Mouse (Mus musculus) heart, embryonic 15.5 days (tissue): ENCODE measurements around the gene Stpg3. TPM values are rescaled to one million over a fixed set of nuclear protein-coding genes. Genes with fewer than 3 reads are reported as not detected.

ENCODE experiments used
- ATAC-seq: fragments of 200-750 bp; cut with Nextera tagmentation; replicated peaks from 2 replicates; pipeline ENCODE4 v1.8.0; 2017; ENCODE audit warnings: low read depth, moderate TSS enrichment; ENCODE audit not compliant: insufficient number of reproducible peaks, insufficient read depth, low FRiP score
- H3K27ac ChIP-seq: fragments of 300-500 bp; sonication (generic); 2 replicates; pipeline ENCODE4 v1.5.1; 2015; ENCODE audit warnings: mild to moderate bottlenecking, inconsistent platforms
- H3K27me3 ChIP-seq: fragments of 300-500 bp; sonication (generic); 2 replicates; pipeline ENCODE4 v1.6.1; 2015; ENCODE audit warnings: inconsistent platforms
- H3K36me3 ChIP-seq: fragments of 300-500 bp; sonication (generic); 2 replicates; pipeline ENCODE4 v1.6.1; 2015; ENCODE audit warnings: mild to moderate bottlenecking, inconsistent platforms
- H3K4me1 ChIP-seq: fragments of 300-500 bp; sonication (generic); replicated peaks from 2 replicates; pipeline ENCODE4 v1.6.1; 2015; ENCODE audit warnings: inconsistent platforms
- H3K4me2 ChIP-seq: fragments of 300-500 bp; sonication (generic); 2 replicates; pipeline ENCODE4 v1.6.1; 2015; ENCODE audit warnings: inconsistent platforms, mild to moderate bottlenecking, moderate library complexity
- H3K4me3 ChIP-seq: fragments of 300-500 bp; sonication (generic); 2 replicates; pipeline ENCODE4 v1.5.1; 2015; ENCODE audit warnings: mild to moderate bottlenecking, inconsistent platforms
- H3K9ac ChIP-seq: fragments of 300-500 bp; sonication (generic); 2 replicates; pipeline ENCODE4 v1.6.1; 2015; ENCODE audit warnings: mild to moderate bottlenecking, inconsistent platforms
- H3K9me3 ChIP-seq: fragments of 300-500 bp; sonication (generic); replicated peaks from 2 replicates; pipeline ENCODE4 v1.6.1; 2016; ENCODE audit warnings: inconsistent platforms
- WGBS: fragments of 180-500 bp; shearing (Covaris S2); methylation state at CpG from one replicate; pipeline ENCODE4 v1.1.7; 2015; ENCODE audit warnings: mixed read lengths; 5-methylcytosine and 5-hydroxymethylcytosine counted together
- polyA plus RNA-seq: library from polyadenylated mRNA; unstranded; fragments of >200 nt; fragmentation: Nextera tagmentation; extraction: Ambion mirVana; gene quantifications from 2 replicates; pipeline ENCODE4 v1.2.1, GENCODE M21; 2015

Stpg3 gene
- polyA plus RNA-seq, 1 experiment from 2014 or later = not detected

- Histone ChIP-seq H3K9ac (peak overlapping the region; percentile 61), H3K27me3 (peaks cover 8% of the 10 kb centered on the region; the same call in 1 of the 2 replicates), H3K9me3 (no peaks in the 10 kb centered on the region), H3K36me3 (peaks cover 11% of the 10 kb centered on the region; the same call in 1 of the 2 replicates), H3K4me2 (peak overlapping the region; percentile 61), H3K27ac (peak overlapping the region; percentile 98), H3K4me3 (peak overlapping the region; percentile 55), H3K4me1 (peaks cover 25% of the 10 kb centered on the region)
- 2% methylated on average over 41 of the region's 41 CpGs for WGBS
- ATAC-seq = peak; percentile 94
These were observed 10.6 kb upstream of the Stpg3 start for GRCm38 (mm10) chr2:25224766-25225752.

GRCm38 (mm10) chr2:25224492-25224765 is 10.0 kb upstream of the Stpg3 start, which contains the start of gene Tubb4b:
Gene Tubb4b (minus strand): TSS chr2:25224702.
- H3K9me3 ChIP-seq = no peaks in the 10 kb centered on the region
- H3K9ac ChIP-seq = peak within 1 kb of the TSS; percentile 76
- H3K4me1 ChIP-seq = peaks cover 25% of the 10 kb centered on the region
- WGBS = 0% methylated on average over 17 of the region's 17 CpGs
- H3K4me3 ChIP-seq = peak within 1 kb of the TSS; percentile 73
- ATAC-seq = no peak
- peak within 1 kb of the TSS; percentile 85 for H3K4me2 ChIP-seq
- 0 out of 2 replicates have a peak, but pooled peaks cover 2% of the 10 kb centered on the region for H3K27me3 ChIP-seq
- peaks cover 11% of the 10 kb centered on the region; the same call in 1 of the 2 replicates for H3K36me3 ChIP-seq
- H3K27ac ChIP-seq = peak within 1 kb of the TSS; percentile 98

- 2% methylated on average over 44 of the region's 53 CpGs for WGBS
- H3K9ac ChIP-seq = peak overlapping the region; percentile 76
- H3K36me3 ChIP-seq = peaks cover 11% of the 10 kb centered on the region; the same call in 1 of the 2 replicates
- ATAC-seq = peak; percentile 36
- H3K4me2 ChIP-seq = peak overlapping the region; percentile 85
- no peaks in the 10 kb centered on the region for H3K9me3 ChIP-seq
- peaks cover 23% of the 10 kb centered on the region for H3K4me1 ChIP-seq
- H3K27me3 ChIP-seq = no peaks in the 10 kb centered on the region
- peak overlapping the region; percentile 92 for H3K27ac ChIP-seq
- peak overlapping the region; percentile 73 for H3K4me3 ChIP-seq
These were observed 9.4 kb upstream of the Stpg3 start for GRCm38 (mm10) chr2:25223681-25224491.

GRCm38 (mm10) chr2:25221331-25221772 is 6.9 kb upstream of the Stpg3 start:
- Histone ChIP-seq H3K9ac (no peak overlapping the region), H3K27me3 (no peaks in the 10 kb centered on the region), H3K27ac (no peak overlapping the region), H3K4me2 (no peak overlapping the region), H3K36me3 (peaks cover 11% of the 10 kb centered on the region; the same call in 1 of the 2 replicates), H3K4me1 (peaks cover 15% of the 10 kb centered on the region), H3K4me3 (no peak overlapping the region), H3K9me3 (no peaks in the 10 kb centered on the region)
- 70% methylated on average over 5 of the region's 5 CpGs for WGBS
- ATAC-seq = no peak

GRCm38 (mm10) chr2:25218445-25218844 is 4.0 kb upstream of the Stpg3 start, which contains the start of gene Fam166a:
Gene Fam166a (plus strand): TSS chr2:25218745.
- H3K9ac ChIP-seq = no peak within 1 kb of the TSS
- ATAC-seq = no peak
- H3K36me3 ChIP-seq = peaks cover 11% of the 10 kb centered on the region; the same call in 1 of the 2 replicates
- H3K4me2 ChIP-seq = no peak within 1 kb of the TSS
- H3K27me3 ChIP-seq = 0 out of 2 replicates have a peak, but pooled peaks cover 4% of the 10 kb centered on the region
- H3K9me3 ChIP-seq = no peaks in the 10 kb centered on the region
- peaks cover 3% of the 10 kb centered on the region for H3K4me1 ChIP-seq
- no peak within 1 kb of the TSS for H3K27ac ChIP-seq
- no peak within 1 kb of the TSS for H3K4me3 ChIP-seq

- H3K36me3 ChIP-seq = peaks cover 11% of the 10 kb centered on the region; the same call in 1 of the 2 replicates
These were observed 3.2 kb upstream of the Stpg3 start for GRCm38 (mm10) chr2:25217666-25218065.

GRCm38 (mm10) chr2:25213266-25213865 is 1.1 kb downstream of the Stpg3 start:
- no peak for ATAC-seq
- H3K9ac ChIP-seq = no peak overlapping the region
- no peak overlapping the region for H3K4me2 ChIP-seq
- no peak overlapping the region for H3K4me3 ChIP-seq
- no peak overlapping the region for H3K27ac ChIP-seq
- 55% methylated on average over 23 of the region's 23 CpGs for WGBS
- H3K9me3 ChIP-seq = no peaks in the 10 kb centered on the region
- H3K4me1 ChIP-seq = peaks cover 20% of the 10 kb centered on the region
- peaks cover 6% of the 10 kb centered on the region; the same call in 1 of the 2 replicates for H3K36me3 ChIP-seq
- 0 out of 2 replicates have a peak, but pooled peaks cover 11% of the 10 kb centered on the region for H3K27me3 ChIP-seq

More at GRCm38 (mm10) chr2:25217666-25218065, 3.2 kb upstream of the Stpg3 start:
- H3K27me3 ChIP-seq = 0 out of 2 replicates have a peak, but pooled peaks cover 11% of the 10 kb centered on the region
- 51% methylated on average over 2 of the region's 2 CpGs for WGBS
- no peak overlapping the region for H3K9ac ChIP-seq
- H3K27ac ChIP-seq = no peak overlapping the region
- H3K4me2 ChIP-seq = no peak overlapping the region
- no peaks in the 10 kb centered on the region for H3K9me3 ChIP-seq
- ATAC-seq = no peak
- no peaks in the 10 kb centered on the region for H3K4me1 ChIP-seq
- H3K4me3 ChIP-seq = no peak overlapping the region

GRCm38 (mm10) chr2:25211121-25211670 is 3.2 kb downstream of the Stpg3 start, which contains the start of gene Nelfb:
Gene Nelfb (minus strand): TSS chr2:25211489.
- peak within 1 kb of the TSS; percentile 75 for H3K4me2 ChIP-seq
- H3K36me3 ChIP-seq = peaks cover 22% of the 10 kb centered on the region
- peak within 1 kb of the TSS; percentile 80 for H3K9ac ChIP-seq
- H3K27me3 ChIP-seq = 0 out of 2 replicates have a peak, but pooled peaks cover 11% of the 10 kb centered on the region
- peak within 1 kb of the TSS; percentile 88 for H3K27ac ChIP-seq
- H3K9me3 ChIP-seq = no peaks in the 10 kb centered on the region
- peaks cover 20% of the 10 kb centered on the region for H3K4me1 ChIP-seq
- peak within 1 kb of the TSS; percentile 63 for H3K4me3 ChIP-seq
- peak; percentile 92 for ATAC-seq
- WGBS = under 1% methylated on average over 44 of the region's 44 CpGs

GRCm38 (mm10) chr2:25210686-25211085 is 3.8 kb downstream of the Stpg3 start:
- Histone ChIP-seq H3K4me3 (peak overlapping the region; percentile 63), H3K27me3 (0 out of 2 replicates have a peak, but pooled peaks cover 11% of the 10 kb centered on the region), H3K27ac (peak overlapping the region; percentile 88), H3K36me3 (peaks cover 27% of the 10 kb centered on the region), H3K4me1 (peaks cover 20% of the 10 kb centered on the region), H3K4me2 (peak overlapping the region; percentile 75), H3K9ac (peak overlapping the region; percentile 80), H3K9me3 (no peaks in the 10 kb centered on the region)
- ATAC-seq = 0 out of 2 replicates have a peak, but pooled peaks have one; percentile 5
- 1% methylated on average over 24 of the region's 24 CpGs for WGBS

GRCm38 (mm10) chr2:25207593-25207992 is 6.8 kb downstream of the Stpg3 start:
- Histone ChIP-seq H3K4me1 (peaks cover 20% of the 10 kb centered on the region), H3K4me3 (no peak overlapping the region), H3K9ac (no peak overlapping the region), H3K9me3 (no peaks in the 10 kb centered on the region), H3K27ac (no peak overlapping the region), H3K4me2 (no peak overlapping the region), H3K27me3 (no peaks in the 10 kb centered on the region), H3K36me3 (peaks cover 58% of the 10 kb centered on the region)
- 86% methylated on average over 1 of the region's 1 CpGs for WGBS
- no peak for ATAC-seq
